Mouse (Mus musculus) CH12.LX (cell line): ENCODE results near the gene Ctsl.

Experiments used
- CTCF ChIP-seq, 2 experiments: IDR thresholded peaks in 1 of 2; conservative IDR thresholded peaks in 1 of 2; 2 replicates each; pipeline ENCODE4 v1.5.1; 2011 to 2012; ENCODE audit warnings: low read depth in 2 of 2, low read length in 2 of 2, improper control_type of control experiment in 1 of 2, inconsistent platforms in 1 of 2, mild to moderate bottlenecking in 1 of 2, moderate library complexity in 1 of 2
- E2F4 ChIP-seq: IDR thresholded peaks from 2 replicates; pipeline ENCODE4 v1.6.1; 2011; ENCODE audit warnings: low read depth, low read length, improper control_type of control experiment; ENCODE audit not compliant: insufficient replicate concordance
- GABPA ChIP-seq: IDR thresholded peaks from 2 replicates; pipeline ENCODE4 v1.6.1; 2012; ENCODE audit warnings: low read depth, low read length, improper control_type of control experiment, inconsistent platforms; ENCODE audit not compliant: insufficient replicate concordance
- NELFE ChIP-seq: IDR thresholded peaks from 2 replicates; pipeline ENCODE4 v1.6.1; 2011; ENCODE audit warnings: low read depth, low read length, improper control_type of control experiment
- POLR2A ChIP-seq: IDR thresholded peaks from 2 replicates; pipeline ENCODE4 v1.6.1; 2011; ENCODE audit warnings: low read depth, mild to moderate bottlenecking, improper control_type of control experiment, low read length
- POLR2AphosphoS2 ChIP-seq: IDR thresholded peaks from 2 replicates; pipeline ENCODE4 v1.6.1; 2011; ENCODE audit warnings: low read depth, low read length, improper control_type of control experiment
- TCF12 ChIP-seq: IDR thresholded peaks from 2 replicates; pipeline ENCODE4 v1.6.1; 2014; ENCODE audit warnings: low read depth, mild to moderate bottlenecking, inconsistent platforms, low read length, improper control_type of control experiment

GRCm38 (mm10) chr13:64335546-64336132 lies 35.1 kb downstream of the Ctsl start:
- TF ChIP-seq E2F4 (no peak), TCF12 (no peak), CTCF (conservative IDR thresholded peaks at IDR 0.05 in 1 of 2, IDR thresholded peaks at IDR 0.05 in 1 of 2; ENCODE audit: low read depth in 2 of 2, low read length in 2 of 2) (no peak), NELFE (no peak), POLR2A (no peak), GABPA (no peak), POLR2AphosphoS2 (no peak)
